Mouse (Mus musculus) embryonic fibroblast, embryonic 13.5 days (primary cell): ENCODE measurements around the gene Zar1l. TPM values are rescaled to one million over a fixed set of nuclear protein-coding genes. Genes with fewer than 3 reads are reported as not detected.
A peak's percentile ranks its signal among the peaks of the same experiment; 100 is the strongest.
"Not testable (repeated sequence)": the region's sequence is repeated elsewhere in the genome, so short reads cannot be mapped to it uniquely, and the experiment has no call there.

Experiments used
- H3K27ac ChIP-seq: 2 replicates; pipeline ENCODE4 v1.5.1; 2012; ENCODE audit warnings: low read length, control low read depth, inconsistent platforms; ENCODE audit not compliant: insufficient read depth
- H3K4me1 ChIP-seq: 2 replicates; pipeline ENCODE4 v1.6.1; 2011; ENCODE audit warnings: low read length; ENCODE audit not compliant: control insufficient read depth, insufficient read depth
- H3K4me3 ChIP-seq: 2 replicates; pipeline ENCODE4 v1.5.1; 2011; ENCODE audit warnings: mild to moderate bottlenecking, control low read depth, low read length; ENCODE audit not compliant: insufficient read depth
- CTCF ChIP-seq: IDR thresholded peaks from 2 replicates; pipeline ENCODE4 v1.5.1; 2011; ENCODE audit warnings: mild to moderate bottlenecking, control low read depth, low read length, moderate library complexity, borderline replicate concordance; ENCODE audit not compliant: insufficient read depth
- POLR2A ChIP-seq: IDR thresholded peaks from 2 replicates; pipeline ENCODE4 v1.6.1; 2011; ENCODE audit warnings: low read depth, mild to moderate bottlenecking, control low read depth, low read length, moderate library complexity
- polyA plus RNA-seq: library from polyadenylated mRNA; stranded (reverse); fragments of >200 nt; gene quantifications from 2 replicates; pipeline ENCODE4 v1.2.4, GENCODE M21; 2011; ENCODE audit warnings: low read depth; ENCODE audit not compliant: missing spikeins, insufficient read length

Zar1l gene
- polyA plus RNA-seq, 1 experiment: not detected

DNA sequence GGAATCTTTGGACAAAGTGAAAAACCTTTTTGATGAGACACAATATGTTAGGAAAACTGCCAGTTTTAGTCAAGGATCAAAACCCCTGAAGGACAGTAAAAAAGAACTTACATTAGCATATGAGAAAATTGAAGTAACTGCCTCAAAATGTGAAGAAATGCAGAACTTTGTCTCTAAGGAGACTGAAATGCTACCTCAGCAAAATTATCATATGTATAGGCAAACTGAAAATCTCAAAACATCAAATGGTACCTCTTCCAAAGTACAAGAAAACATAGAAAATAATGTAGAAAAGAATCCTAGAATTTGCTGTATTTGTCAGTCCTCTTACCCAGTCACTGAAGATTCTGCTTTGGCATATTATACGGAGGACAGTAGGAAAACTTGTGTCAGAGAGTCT is 23.3 kb upstream of the Zar1l start:
- Histone ChIP-seq H3K4me1 (no peaks in the 10 kb centered on the region), H3K27ac (no peak overlapping the region), H3K4me3 (no peak overlapping the region)
- no peak for TF ChIP-seq POLR2A
- TF ChIP-seq CTCF: no peak

DNA sequence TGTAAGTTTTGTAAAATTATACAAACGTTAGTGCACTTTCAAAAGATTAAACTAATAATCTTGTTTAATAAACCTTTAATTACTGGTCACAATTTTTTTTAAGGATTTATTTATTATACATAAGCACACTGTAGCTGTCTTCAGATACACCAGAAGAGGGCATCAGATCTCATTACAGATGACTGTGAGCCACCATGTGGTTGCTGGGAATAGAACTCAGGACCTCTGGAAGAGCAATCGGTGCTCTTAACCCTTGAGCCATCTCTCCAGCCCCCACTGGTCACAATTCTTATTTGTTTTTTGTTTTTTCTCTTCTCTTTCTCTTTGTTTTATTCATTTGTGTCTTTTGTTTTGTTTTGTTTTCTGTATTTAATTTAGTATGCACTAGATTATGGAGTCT is 7.3 kb upstream of the Zar1l start:
- Histone ChIP-seq H3K4me3 (no peak overlapping the region), H3K27ac (no peak overlapping the region), H3K4me1 (no peaks in the 10 kb centered on the region; the same call in 1 of the 2 replicates)
- TF ChIP-seq POLR2A (no peak), CTCF (no peak)

DNA sequence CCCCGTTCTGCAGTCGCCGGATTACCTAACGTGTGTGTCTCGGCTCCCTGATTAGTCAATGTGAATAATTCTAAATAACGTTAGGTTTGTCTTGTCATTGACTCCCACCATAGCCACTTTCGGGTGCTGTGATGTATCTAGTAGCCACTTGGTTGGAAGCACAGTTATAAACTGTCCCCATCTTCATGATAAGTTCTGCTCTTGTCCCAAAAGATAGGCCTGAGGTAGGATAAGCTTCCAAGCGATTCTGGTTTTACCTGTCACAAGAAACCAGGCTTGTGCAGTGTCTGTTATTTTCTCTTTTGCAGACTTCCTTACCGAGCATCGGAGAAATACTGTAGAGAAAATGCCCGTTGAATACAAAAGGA is 4.9 kb upstream of the Zar1l start:
- TF ChIP-seq POLR2A: no peak
- TF ChIP-seq CTCF: no peak
- Histone ChIP-seq H3K4me3 (peak overlapping the region; percentile 78), H3K4me1 (no peaks in the 10 kb centered on the region; the same call in 1 of the 2 replicates), H3K27ac (no peak overlapping the region)

DNA sequence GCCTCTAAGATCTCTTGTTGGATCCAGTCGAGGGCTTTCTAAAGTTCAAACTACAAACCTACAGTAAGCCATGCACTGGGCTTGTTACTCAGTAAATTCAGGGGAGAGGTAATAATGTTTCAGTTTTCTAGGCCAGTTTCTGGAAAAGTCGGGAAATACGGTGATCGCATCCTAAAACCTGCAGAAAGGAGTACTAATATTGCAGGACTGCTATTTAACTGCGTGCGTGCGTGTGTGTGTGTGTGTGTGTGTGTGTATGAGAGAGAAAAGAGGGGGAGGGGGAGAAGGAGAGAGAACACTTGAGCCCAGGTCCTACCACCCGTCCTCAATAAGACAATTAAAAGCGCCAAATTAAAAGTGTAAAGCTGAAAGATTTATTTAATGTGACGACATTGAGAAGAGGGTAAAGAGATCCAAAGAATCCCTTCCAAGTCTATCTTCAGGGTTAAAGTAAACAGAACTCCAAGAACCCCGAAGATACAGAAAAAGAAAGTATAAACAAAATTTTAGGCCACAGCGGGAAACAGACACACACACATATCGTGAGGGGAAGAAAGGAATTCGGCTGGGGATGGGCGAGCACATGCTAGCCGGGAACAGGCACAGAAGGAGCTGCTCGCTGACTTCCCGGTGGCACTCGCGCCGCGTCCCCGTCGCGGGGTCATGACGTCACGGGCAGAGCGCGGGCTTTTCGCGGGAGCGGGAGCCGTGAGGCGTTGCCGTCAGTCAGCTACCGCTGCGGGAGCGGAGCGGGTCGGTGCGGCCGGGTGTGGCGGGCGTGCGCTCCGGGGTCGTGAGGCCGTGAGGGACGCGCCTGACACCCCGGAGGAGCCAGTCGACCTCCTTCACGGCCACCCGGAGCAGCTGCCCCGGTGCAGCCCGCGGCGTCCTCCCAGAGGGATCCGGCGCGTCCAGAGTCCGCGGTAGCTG is 4.2 kb upstream of the Zar1l start, which contains the start of gene Brca2:
Brca2 (plus strand) TSS at position 694 of the 930 bp plus-strand sequence.
- Histone ChIP-seq H3K4me3 (peak within 1 kb of the TSS; percentile 78), H3K27ac (no peak within 1 kb of the TSS), H3K4me1 (no peaks in the 10 kb centered on the region; the same call in 1 of the 2 replicates)
- TF ChIP-seq POLR2A: peak; percentile 79
- TF ChIP-seq CTCF: no peak

DNA sequence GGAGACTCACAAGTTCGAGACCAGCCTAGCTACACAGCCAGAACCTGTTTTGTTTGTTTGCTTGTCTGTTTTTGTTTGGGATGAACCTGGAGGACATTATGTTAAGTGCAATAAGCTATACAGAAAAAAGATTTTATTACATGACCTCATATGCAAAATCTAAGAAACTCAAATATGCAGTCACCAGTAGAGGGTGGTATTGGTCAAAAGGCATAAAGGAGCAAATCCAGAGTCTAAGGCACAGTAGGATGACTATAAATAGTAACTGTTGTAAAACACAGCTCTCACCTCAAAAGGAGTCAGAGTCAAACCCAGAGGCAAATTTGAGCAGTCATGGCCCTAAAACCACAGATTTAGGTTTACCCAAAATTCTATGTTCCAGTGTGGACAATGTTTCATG is 1.6 kb upstream of the Zar1l start:
- H3K4me3 ChIP-seq: no peak overlapping the region
- TF ChIP-seq CTCF: no peak
- no peak for TF ChIP-seq POLR2A
- H3K4me1 ChIP-seq: no peaks in the 10 kb centered on the region; the same call in 1 of the 2 replicates
- H3K27ac ChIP-seq: no peak overlapping the region

DNA sequence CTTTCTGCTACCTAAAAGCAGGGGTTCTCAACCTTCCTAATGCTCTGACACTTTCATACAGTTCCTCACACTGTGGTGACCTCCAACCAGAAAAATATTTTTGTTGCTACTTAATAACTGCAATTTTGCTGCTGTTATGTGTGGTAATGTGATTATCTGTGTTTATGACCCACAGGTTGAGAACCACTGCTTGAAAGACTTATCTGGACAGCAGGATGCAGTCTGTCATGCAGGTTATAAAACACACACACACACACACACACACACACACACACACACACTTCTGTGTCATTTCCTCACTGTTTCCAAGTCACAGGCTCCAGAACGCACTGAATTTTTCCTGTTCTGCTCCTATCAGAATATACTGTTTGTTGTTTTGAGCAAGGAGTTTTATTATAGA is 3.9 kb downstream of the Zar1l start:
- H3K27ac ChIP-seq: no peak overlapping the region
- H3K4me1 ChIP-seq: no peaks in the 10 kb centered on the region
- TF ChIP-seq POLR2A: no peak
- TF ChIP-seq CTCF: no peak
- H3K4me3 ChIP-seq: no peak overlapping the region

DNA sequence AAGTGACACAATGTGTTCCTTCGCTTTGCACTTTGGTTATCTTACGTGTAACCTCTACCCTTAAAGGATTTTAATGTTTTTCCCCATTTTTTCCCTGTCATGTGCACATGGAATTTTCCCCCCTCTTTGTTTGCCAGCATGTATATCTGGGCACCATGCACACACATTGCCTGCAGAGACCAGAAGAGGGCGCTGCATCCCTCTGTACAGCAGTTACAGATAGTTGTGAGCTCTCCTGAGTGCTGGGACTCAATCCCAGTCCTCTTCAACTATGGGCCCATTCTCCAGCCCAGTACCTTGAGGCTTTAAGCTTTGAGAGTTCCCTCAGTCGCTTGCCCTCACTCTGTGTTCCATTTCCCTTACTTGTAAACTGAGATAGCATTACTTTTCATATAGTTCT is 4.7 kb downstream of the Zar1l start:
- Histone ChIP-seq H3K27ac (no peak overlapping the region), H3K4me3 (no peak overlapping the region), H3K4me1 (no peaks in the 10 kb centered on the region)
- TF ChIP-seq CTCF (no peak), POLR2A (no peak)

DNA sequence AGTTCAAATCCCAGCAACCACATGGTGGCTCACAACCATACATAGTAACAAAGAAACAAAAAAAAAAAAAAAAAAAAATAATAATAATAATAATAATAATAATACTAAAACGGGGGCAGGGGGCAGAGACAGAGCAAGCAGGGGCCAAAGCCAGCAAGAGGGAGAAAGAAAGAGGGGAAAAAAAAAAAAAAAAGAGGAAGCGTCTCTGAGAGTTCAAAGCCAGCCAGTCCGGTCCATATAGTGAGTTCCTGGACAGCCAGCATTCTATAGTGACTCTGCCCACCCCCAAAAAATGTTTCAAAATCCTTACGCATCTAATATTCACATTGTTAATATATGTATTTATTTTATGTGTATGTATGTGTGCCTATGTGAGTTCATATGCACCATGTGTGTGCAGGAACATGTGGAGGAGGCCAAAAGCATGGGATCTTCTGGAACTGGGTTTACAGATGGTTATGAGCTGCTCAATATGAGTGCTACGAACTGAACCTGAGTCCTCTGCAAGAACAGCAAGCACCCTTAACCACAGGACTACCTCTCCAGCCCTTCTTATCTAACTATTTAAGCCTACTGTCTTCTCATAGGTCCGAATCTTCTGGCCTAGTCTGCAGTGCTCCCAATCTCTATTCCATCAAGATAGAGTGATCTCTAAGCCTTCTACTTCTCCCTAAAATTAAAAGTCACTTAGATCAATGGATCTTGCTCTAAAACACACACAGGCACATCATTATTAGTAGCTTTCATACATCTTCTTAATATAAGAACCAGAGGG is 7.3 kb downstream of the Zar1l start:
- no peak overlapping the region for H3K4me3 ChIP-seq
- H3K27ac ChIP-seq: no peak overlapping the region
- H3K4me1 ChIP-seq: no peaks in the 10 kb centered on the region
- TF ChIP-seq POLR2A: no peak
- no peak for TF ChIP-seq CTCF

DNA sequence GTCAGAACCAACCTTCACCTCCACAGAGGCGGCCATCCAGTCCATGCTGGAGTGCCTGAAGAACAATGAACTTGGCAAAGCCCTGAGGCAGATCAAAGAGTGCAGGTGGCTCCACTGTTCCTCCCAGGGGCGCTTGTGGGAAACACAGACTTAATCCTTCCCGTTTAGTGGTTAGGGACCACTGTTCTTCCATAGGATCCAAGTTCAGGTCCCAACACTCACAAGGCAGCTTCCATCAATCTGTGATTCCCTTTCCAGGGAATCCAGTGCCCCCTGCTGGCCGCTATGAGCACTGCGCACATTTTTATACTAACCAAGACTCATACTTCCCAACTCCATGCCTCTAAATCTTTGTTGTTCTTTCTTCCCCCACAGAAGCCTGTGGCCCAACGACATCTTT is 22.2 kb downstream of the Zar1l start:
- Histone ChIP-seq H3K27ac (no peak overlapping the region), H3K4me3 (no peak overlapping the region), H3K4me1 (no peaks in the 10 kb centered on the region)
- TF ChIP-seq CTCF: no peak
- no peak for TF ChIP-seq POLR2A

DNA sequence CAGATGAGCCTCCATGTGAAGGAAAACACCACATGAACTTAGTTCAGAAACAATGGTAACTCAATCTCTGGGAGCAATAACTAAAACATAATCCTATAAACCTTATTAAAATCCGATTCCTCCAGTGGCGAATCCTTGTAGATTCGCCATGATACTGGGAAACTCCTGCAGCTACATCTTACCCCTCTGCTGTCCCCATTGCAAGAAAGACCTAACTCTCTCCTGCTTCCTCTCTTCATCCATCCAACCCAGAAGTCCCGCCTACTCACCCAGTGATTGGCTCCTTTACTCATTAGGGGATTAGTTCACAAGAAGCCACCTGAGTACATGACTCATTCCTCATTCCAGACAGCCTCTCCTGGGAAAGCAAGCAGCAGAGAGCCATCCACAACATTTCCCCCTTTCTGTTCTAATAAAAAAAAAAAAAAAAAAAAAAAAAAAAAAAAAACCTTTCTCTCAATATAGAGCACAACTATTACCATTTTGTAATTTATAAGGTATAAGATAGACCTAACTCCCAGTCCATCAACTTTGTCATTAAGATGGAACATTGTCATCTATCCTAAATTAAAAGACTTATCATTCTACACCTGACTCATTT is 26.3 kb downstream of the Zar1l start:
- not testable (repeated sequence) for H3K4me3 ChIP-seq, H3K27ac ChIP-seq, H3K4me1 ChIP-seq
